Mouse (Mus musculus): ENCODE measurements around the gene Cep97.
"Not testable (repeated sequence)": the region's sequence is repeated elsewhere in the genome, so short reads cannot be mapped to it uniquely, and the experiment has no call there.

The Cep97 gene

DNA sequence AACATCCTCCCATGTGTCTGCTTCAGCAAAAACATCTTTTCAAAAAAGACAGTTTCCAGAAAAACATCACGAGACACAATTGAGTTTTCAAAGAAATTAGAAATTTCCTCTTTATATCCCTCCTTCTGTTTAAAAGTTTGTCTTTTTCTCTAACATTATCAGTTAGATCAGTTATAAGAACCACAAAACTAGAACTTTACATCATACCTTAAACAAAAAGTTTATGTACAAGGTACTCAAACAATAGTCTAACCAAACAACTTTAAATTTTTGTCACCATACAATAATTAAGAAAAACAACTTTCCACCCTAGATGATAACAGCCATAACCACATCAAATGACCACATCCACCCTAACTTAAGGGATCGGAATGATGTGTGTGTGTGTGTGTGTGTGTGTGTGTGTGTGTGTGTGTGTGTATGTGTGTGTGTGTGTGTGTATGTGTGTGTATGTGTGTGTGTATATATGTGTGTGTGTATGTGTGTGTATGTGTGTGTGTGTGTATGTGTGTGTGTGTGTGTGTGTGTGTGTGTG, 13.3 kb upstream of the Cep97 start:
- DNase-seq (ENCODE audit: extremely low spot score, low read depth, low spot score) = not testable (repeated sequence)

DNA sequence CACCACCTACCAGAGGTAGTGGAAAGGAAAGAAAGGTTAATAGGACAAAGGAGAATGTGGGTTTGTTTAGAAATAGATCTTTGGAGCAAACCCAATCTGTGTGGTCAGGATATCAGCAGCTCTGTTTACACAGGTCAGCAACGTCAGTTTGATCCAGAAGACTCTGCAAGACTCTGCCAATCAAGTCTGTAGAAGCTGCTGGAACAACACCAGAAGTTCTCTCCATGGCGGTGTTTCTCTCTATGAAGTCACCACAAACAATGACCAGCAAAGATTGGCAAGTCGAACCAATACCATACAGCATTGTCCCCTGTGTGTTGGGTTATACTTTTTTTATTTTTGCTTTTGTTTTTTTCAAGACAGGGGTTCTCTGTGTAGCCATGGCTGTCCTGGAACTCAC, 12.6 kb upstream of the Cep97 start:
- DNase-seq (ENCODE audit: extremely low spot score, low read depth, low spot score) = no peak

DNA sequence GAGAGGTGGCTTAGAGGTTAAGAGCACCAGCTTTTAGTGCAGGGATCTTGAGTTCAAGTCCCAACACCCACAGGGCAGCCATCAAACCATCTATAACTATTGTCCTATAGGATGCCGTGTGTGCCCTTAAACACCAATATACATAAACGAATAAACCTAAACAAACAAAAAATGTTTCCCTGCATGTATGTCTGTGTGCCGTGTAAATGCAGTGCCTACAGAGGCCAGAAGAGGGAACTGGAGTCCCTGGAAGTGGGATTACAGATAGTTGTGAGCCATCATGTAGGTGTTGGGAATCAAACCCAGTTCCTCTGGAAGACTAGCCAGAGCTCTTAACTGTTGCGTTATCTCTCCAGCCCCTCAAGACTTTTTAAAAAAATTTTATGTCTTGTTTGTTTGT, 6.1 kb upstream of the Cep97 start:
- DNase-seq (ENCODE audit: extremely low spot score, low read depth, low spot score) = no peak

DNA sequence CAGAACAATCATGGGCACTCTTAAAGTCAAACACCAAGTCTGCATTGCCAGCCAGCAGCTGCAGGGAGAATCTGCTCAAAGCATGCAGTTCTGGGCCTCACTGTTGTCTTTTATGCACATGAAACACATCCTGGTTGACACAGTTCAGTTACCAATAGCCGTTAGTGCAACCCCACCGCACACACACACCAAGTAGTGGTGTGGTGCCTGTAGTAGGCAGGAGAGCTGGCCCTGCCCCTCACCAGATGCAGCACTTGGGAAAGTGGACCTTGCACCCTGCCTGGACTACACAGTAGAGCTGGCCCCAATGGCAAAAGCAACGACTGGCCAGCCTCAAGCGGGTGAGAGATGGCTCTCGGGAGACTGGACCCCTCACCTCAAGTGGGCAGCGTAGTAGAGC, 5.0 kb upstream of the Cep97 start:
- DNase-seq (ENCODE audit: extremely low spot score, low read depth, low spot score) = no peak

DNA sequence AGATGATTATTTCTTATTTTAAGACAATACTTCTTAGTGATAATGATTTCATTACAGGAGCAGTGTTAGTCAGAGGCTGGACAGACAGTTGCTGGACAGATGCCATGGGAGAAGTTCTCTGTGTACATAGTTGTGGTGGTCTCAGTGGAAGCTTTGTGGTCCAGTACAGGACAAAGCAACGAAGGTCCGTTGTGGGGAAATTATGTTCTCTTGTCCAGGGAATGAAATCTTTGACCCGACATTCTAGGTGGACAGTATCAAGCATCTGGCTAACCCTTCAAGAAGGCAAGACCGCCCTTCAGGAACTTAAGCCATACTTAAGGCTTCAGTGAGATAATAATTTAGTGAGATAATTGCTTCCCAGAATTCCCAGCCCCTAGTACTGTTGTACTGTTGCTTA, 4.1 kb upstream of the Cep97 start:
- no peak for DNase-seq (ENCODE audit: extremely low spot score, low read depth, low spot score)

DNA sequence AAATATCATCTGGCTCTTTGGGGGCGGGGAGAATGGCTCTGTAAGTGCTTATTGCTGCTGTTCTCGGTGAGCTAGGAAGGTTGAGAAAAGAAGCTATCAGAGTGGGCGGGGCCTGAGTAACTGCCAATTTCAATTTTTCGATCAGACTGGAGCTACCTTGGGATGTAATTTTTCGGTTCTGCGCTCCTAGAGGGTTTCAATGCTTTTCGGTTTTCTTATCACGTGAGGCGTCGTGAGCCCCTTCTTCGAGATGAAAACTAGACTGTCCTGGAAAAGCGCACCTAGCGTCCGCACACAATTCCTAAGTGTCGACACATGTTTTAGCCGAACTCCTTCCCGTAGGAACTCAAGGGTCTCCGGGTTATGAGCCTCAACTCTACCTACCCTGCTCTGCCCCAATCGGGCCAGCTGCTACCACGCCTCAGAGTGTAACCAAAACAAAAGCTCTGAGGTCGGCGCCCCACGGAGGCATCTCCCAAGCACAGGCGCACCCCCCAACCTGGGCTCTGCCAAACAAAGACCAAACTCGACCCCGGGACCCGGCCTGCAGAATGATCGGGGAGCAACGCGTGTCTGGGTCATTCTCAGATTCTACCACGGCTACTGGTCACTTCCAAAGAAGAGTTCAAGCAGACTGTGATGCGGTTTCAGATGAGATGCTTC, 843 bp downstream of the Cep97 start:
- DNase-seq (ENCODE audit: extremely low spot score, low read depth, low spot score) = peak; percentile 16

DNA sequence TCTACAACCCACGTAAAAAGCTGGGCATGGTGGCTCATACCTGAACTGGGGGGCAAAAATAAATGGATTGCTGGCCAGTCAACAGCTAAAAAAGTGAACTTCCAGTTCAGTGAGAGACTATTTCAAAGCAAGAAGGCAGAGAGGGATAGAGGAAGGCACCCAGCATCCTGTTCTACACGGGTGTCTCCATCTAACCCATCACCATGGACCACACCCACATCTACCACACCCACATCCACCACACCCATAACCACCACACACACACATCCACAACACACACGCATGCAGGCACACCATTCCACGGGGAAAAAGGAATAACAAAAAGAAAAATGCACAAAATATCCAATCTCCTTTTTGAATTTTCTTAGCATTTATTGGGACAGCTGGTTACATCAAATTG, 10.6 kb downstream of the Cep97 start:
- no peak for DNase-seq (ENCODE audit: extremely low spot score, low read depth, low spot score)

DNA sequence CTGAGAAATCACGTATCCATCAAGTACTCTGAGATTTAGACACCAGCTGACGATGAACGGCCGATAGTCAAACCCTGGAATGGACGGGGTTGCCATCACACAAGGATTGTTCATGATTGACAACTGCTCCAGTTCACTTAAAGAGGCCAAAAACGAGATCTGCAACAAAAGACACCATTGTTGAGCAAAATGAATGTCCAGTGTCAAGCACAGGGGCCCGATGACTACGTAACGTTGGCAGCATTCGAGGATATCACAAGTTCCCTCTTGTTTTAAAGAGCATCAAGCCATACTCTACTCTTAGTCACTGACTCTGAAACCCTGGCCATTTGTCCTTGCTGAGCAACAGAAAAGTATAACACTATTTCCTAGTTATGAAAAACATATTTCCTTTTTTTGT, 12.6 kb downstream of the Cep97 start:
- DNase-seq (ENCODE audit: extremely low spot score, low read depth, low spot score) = no peak

DNA sequence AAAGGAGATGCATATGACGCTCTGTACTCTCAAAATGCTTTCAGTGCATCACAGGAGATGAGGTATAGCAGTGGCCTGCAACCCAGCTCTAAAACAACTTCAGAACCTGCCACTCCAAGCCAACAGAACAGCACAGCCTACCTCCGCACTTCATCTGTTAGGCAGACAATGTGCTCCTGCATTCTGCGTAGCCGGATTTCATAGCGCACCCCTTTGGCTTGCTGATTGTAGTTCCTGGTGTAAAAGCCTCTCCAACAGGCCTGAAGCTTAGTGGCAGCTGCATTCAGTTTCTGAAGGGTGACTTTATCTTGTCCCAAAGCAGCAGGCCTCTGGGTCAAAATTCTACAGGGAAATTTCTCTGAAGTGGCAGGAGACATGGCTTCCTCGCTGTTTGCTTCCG, 19.9 kb downstream of the Cep97 start:
- DNase-seq (ENCODE audit: extremely low spot score, low read depth, low spot score) = no peak

DNA sequence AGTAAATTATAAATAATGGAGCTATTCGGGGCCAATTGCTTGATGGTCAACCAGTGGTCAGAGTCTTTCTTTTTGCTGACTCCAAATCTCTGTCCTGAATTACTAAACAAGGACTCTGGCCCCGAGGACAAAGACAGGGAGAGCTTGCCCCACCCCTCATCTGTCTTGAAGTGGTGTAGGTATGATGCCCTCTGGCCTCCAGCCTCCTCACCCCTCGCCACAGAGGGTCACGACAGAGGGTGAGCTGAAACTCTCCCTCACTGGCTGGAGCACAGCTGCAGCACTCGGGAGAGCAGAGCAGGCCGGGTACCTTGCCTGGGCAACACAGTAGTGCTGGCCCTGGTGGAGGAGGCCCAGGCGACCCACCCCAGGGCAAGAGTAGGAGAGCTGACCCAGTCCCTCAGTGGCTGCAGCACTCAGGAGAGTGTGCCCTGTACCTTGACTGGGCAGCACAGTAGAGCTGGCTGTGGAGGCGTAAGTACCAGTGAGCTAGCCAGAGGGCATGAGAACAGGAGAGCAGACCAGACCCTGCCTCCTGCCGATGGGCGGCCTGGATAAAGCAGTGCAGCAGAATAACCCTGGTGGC, 24.4 kb downstream of the Cep97 start:
- DNase-seq (ENCODE audit: extremely low spot score, low read depth, low spot score) = no peak

DNA sequence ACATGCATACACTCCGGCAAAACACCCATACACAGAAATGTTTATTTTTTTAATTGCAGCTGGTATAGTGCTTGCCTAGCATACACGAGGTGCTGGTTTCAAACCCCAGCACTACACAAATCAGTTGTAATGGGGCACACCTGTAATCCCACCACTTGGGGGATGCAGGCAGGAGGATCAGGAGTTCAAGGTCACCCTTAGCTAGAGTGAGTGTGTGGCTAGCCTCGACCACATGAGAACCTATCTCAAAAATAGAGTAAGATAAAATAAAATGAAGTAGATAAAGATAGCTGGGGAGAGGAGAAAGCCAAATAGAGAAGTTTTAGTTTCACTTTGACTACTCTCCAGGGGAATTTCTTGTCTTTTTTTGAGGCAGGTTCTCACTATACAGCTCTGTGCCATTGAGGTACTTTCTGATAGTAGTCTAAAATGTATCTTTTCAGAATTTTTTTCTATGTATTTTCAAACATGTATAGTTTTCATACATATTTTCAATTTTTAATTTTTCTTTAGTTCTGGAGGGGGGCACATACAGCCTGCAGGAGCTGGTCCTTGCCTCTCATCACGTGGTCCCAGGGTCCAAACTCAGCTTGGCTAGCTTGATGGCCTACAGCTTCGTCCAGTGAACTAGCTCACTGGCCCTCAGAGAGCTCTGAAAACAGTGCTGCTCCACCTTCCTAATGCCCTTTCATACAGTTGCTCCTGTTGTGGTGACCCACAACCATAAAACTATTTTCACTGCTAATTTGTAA, 27.6 kb downstream of the Cep97 start:
- DNase-seq (ENCODE audit: extremely low spot score, low read depth, low spot score) = no peak

DNA sequence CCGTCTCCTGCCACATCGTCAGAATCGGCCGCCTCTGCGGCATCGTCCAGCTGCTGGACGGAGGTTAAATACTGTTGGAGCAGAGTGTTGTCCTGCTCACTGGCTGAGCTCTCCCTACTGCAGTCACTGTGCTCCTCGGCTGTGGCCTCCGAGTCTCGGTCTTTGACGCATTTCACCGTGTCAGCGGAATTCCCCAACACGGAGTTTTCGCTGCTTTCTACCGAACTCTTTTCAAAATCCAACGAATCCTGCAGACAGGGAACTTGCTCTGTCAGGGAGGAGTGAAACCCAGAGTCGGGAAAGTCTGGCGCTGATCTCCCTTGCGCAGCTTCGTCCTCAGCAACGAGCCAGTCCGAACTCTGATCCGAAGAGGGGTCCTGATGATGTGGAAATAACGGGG, 29.3 kb downstream of the Cep97 start:
- no peak for DNase-seq (ENCODE audit: extremely low spot score, low read depth, low spot score)

DNA sequence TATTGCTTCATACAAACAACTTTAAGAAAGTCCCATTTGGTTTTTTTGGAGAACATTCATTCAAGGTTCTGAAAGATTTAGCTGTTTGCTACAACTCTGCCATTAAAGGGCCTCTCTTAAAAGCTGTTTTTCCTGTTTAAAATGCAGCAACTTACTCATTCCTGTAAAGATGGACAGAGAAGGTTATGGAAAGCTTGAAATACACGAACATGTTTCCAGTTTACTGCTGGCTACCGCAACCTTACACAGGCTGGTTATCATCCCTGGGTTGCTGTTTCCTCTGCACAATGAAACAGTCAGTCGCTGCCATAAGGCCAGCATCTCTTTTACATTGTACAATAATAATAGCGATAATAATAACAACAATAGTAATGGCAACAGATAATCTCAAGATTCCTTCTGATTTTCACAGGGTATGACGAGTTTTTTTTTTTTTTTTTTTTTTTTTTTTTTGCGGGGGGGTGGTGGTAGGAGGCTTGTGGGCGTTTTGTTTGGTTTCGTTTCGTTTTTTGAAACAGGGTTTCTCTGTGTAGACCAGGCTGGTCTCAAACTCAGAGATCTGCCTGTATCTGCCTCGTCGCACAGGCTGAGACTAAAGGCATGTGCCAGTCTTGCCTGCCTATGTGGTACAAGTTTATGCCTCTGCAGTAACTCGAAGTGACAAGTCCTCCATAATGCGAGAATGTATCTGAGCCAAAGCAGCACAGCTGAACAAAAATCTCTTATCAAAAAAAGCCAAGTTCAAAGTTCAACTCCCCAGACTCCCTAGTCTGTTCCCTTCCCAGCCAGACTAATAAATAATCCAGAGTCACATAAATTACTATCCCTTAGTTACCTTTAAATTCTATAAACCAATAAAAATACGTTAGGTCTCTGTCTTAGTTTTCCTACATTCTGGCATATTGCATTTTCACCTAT, 32.6 kb downstream of the Cep97 start:
- no peak for DNase-seq (ENCODE audit: extremely low spot score, low read depth, low spot score)

DNA sequence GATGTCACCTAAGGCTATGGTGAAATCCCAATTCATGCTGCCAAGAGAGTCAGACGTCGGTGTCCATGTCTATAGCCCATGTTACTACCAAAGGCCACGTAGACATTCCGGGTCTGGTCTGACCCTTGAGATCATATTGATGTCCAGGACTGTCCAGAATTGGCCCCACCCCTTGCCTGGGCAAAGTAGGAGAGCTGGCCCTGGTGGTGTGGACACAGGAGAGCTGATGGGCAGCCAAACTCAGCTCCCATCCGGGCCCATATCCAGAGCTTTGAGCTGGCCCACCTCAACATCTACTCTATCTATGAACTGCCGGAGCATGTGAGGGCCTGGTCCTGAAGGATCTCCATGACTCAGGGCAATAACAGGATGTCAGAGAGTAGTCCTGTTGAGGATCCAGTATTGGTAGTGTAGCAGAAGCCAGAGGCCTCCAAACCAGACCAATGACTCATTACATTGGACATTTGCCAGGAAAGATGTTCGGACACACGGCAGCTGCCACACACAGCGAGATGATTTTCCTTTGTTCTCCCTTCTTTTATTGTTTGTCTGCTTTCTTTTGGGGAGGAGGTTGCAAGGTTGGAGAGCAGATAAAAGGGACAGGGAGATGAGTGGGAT, 36.2 kb downstream of the Cep97 start:
- DNase-seq (ENCODE audit: extremely low spot score, low read depth, low spot score) = no peak

DNA sequence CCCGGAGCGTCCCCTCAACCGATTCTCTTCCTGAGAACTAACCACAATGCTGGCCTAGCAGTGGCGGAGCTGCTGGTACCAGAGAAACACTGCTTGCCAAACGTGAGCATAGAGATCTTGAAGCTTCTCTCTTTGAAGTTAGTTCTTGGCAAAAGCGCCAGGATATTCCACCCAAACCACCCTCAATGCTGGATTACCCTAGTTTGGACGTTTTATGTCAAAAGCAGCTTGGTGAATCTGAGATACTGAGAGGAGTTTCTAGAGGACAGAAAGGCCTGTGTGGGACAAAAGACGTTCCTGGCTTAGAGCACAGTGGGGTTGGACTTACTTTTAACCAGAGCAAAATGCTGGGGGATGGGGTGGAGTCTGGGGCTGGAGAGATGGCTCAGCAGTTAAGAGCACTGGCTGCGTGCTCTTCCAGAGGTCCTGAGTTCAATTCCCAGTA, 39.0 kb downstream of the Cep97 start:
- DNase-seq (ENCODE audit: extremely low spot score, low read depth, low spot score) = peak; percentile 14

DNA sequence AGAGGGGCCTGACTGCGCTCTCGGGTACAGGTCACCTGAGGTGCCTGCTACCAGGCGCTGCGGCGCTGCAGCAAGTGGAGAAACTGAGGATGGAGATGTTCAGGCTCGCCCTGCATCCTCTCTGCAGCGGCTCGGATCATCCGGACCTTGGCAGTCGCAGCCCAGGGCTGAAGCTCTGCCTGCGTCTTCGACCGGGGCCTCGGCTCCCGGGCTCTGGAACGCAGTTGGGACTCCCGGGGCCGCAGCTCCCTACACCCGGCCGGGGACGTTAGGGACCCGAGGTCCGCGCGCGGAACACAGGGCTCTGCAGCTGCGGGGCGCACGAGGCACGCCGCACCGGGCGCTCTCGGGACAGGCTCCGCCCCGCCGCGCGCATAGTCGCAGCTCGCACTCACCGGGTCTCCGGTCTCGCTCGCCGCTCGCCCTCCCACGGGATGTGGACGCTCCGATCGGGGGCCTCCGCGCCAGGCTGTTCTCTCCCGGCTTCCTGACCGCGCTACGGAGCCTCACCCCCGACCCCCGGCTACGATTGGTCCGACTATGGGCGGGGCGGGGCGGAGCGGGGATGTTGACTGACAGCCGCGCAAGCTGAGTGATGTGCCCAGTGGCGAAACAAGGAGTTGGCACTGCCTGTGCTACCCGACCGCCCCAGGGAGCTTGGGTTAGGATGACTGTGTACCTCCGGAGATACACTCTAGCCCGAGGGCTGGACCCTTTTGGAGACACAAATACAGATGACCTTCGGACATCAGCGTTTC, 39.6 kb downstream of the Cep97 start, which contains the start of gene Nxpe3:
Gene Nxpe3 (minus strand): TSS at position 393 of the 758 bp plus-strand sequence.
- peak; percentile 30 for DNase-seq (ENCODE audit: extremely low spot score, low read depth, low spot score)

DNA sequence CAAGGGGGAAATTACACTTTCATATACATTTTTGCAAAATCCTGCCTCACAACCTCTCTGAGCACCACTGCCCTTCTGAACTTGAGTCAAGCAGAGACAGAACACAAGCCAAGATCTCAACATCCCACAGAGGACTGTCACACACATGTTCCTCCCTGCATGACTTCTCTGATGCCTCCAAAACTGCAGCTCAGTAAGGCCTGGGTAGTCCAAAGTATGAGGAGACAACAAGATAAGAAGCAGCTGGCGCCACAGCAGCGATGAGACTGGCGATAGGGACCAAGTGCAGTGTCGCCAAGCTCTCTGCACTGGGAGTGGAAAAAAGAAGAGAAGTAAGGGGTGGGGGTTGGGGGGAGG, 40.1 kb downstream of the Cep97 start:
- DNase-seq (ENCODE audit: extremely low spot score, low read depth, low spot score) = no peak

DNA sequence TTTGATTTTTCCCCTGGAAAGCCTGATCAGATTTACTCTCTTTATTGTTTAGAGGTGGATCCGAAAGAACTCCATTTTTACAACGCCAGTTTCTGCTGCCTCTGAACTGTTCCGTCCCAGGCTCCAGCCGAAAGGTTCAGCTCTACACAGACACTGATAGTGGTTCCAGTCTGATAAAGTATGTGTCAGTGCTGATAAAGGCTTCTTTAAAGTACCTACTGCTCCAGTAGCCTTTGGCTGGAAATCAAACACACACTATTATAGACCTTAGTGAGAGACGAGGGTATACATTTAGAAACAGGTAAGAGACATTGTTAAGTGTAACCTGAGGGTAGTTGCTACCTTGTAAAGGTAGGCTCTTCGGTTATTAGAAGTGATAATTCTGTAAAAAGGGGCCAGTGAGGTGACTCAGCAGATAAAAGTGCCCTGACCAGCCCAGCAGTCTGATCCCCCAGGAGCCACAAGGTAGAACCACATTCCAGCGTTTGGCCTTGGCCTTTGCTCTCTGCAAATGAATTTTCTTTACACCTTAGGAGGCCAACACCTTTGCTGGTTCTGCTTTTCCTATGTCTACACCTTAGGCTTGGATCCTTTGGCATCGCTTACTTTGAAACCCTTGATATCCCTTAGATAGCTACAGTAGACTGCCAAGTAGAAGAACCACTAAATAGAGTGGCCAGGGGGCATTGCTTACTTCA, 41.1 kb downstream of the Cep97 start:
- no peak for DNase-seq (ENCODE audit: extremely low spot score, low read depth, low spot score)

DNA sequence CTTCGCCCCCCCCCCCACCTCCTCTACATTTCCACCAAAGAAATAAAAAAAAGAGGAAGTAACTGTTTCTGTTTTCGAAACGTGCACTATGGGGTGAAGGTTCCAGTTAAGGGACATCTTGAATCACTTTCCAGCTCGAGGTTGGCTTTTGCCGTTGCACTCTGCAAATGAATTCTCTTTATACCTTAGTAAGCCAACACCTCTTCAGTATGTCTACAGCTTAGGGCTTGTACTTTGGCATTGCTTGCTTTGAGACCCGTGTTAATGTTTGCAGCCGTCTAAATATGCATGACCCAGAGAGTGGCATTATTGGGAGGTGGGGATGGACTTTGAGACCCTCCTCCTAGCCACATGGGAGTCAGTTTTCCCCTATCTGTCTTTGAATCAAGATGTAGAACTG, 42.2 kb downstream of the Cep97 start:
- DNase-seq (ENCODE audit: extremely low spot score, low read depth, low spot score) = no peak
